Mouse (Mus musculus) cerebellum, adult 2 months (tissue): Measurements from ENCODE around the gene Nr1h5.

ENCODE experiments used
- CTCF ChIP-seq: fragments of 200-500 bp; IDR thresholded peaks from 2 replicates; pipeline ENCODE4 v1.5.1; 2011; ENCODE audit warnings: low read depth, mild to moderate bottlenecking, control low read depth, low read length, moderate library complexity, borderline replicate concordance; ENCODE audit not compliant: insufficient read depth
- POLR2A ChIP-seq: fragments of 200-500 bp; IDR thresholded peaks from 2 replicates; pipeline ENCODE4 v1.6.1; 2011; ENCODE audit warnings: low read length, control low read depth, borderline replicate concordance; ENCODE audit not compliant: insufficient read depth

DNA sequence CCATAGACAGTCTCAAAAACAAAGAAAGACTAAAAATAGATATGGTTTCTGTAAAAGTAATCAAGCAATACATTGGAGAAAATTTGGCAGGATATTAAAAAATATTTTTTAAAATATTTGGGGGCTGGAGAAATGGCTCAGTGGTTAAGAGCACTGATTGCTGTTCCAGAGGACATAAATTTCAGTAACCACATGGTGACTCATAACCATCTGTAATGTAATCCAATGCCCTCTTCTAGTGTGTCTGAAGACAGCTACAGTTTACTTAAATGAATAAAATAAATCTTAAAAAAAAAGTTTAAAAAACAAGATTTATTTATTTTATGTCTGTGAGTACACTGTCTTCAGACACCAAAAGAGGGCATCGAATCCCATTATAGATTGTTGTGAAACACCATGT lies 64.8 kb downstream of the Nr1h5 start:
- TF ChIP-seq CTCF (no peak), POLR2A (no peak)
